Mouse (Mus musculus) CD4-positive, CD25-positive, alpha-beta regulatory T cell, adult 4 months (primary cell): ENCODE measurements around the gene Pfkfb3. TPM values are rescaled to one million over a fixed set of nuclear protein-coding genes. Genes with fewer than 3 reads are reported as not detected.

Experiments used
- ATAC-seq: one replicate; pipeline ENCODE4 v1.8.0; 2017
- polyA plus RNA-seq, 2 experiments: library from polyadenylated mRNA; unstranded; fragments of 100-300 nt; shearing (Covaris generic); gene quantifications; one replicate each; pipeline ENCODE4 v1.2.1; 2017

Pfkfb3 gene
- polyA plus RNA-seq, 2 experiments from 2014 or later, result 17.6 to 22.7 TPM

DNA sequence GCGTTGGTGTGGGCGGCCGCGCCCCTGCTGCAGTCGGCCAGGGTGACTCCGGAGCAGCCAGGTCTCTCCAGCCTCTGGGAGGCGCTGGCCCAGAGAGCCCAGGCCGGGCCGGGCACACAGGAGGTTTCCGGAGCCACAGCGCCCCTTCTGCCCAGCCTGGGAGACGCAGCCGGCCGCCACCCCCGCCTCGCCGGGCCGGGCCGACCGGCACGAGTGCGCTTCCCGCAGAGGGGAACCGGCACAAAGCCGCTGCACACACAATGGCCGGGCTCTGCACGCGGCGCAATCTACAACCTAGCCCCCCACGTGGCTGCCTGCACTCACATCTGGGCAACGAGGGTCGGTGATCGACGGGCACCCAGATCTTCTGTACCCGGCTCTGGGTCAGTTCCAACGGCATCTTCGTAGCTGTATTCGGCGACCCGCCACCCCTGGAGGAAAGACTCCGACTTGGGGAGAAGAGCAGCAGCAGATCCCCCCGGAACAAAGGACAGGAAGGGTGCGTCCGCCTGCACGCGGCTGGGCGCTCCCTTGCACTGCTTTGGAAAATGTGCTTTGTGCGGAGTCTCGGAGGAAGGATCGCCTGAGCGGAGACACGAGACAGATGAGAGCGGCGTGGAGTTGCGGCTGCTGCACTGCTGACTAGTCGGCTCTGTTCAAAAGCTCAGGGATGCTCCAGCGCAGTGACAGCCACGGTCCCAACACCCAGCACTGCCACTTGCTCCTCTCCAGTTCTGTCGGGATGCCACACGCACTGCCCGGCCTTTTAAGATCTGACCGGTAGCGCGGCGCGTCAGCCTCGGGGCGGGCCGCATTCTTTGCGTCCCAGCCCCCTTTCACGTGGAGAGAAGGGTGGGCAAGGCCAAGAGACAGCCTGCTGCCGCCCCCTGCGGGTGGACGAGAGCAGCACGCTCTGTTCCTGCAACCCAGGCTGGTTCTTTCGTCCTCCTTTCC, 52.3 kb downstream of the Pfkfb3 start:
- peak; percentile 75 for ATAC-seq

- ATAC-seq, result no peak
Measured at GRCm38 (mm10) chr2:11500666-11501065, 53.2 kb downstream of the Pfkfb3 start.

DNA sequence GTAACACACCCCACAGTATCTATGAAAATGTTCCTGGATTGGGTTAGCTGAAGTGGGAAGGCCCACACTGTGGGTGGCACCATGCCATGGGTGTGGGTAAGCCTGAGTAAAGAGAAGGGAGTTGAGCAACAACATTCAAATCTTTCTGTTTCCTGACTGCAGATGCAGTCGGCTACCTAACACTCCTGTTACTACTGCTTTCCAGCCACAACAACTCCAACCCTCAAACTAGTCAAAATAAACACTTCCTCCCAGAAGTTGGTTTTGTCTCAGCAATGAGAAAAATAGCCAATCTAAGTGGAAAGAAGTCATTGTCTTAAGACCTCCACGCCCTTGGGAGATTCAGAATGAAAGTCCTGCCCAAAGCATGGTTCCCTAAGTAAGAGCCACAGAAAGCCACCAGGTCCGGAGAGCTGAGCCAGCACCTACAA, 57.3 kb downstream of the Pfkfb3 start:
- no peak for ATAC-seq

DNA sequence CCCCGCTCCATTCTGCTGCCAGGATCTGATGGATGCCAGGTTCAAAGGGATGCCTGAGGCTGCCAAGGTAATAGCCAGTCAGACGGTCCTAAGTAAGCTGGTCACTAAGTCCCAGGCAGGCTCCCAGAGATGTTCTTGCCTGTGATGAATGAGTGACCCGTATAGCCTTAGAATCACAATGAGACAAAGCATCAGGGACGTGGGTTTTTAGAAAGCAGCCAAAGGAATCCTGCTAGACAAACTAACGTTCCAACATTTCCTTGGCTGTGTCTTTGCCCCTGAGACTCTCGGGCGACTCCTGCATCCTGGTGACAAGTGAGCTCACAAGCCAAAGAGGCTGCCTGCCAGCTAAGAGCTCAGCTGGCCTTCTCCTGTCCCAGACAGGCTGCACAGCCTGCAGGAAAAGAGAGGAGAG, 59.0 kb downstream of the Pfkfb3 start:
- no peak for ATAC-seq

DNA sequence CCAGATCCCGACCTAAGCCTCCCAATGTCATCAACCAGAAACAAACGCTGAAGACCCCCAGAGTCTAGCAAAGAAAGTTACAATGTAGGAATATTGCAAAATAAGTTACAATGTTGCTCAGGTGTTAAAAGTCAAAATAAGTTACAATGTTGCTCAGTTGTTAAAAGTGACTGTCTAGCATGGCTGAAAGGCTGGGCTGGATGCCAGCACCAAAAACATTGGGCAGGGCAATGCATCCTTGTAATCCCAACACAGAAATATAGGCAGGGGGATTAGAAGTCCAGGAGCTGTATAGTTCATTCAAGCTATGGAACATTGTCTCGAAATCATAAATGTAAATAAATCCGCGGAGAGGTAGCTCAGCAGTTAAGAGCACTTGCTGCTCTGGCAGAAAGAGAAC, 61.0 kb downstream of the Pfkfb3 start:
- no peak for ATAC-seq

DNA sequence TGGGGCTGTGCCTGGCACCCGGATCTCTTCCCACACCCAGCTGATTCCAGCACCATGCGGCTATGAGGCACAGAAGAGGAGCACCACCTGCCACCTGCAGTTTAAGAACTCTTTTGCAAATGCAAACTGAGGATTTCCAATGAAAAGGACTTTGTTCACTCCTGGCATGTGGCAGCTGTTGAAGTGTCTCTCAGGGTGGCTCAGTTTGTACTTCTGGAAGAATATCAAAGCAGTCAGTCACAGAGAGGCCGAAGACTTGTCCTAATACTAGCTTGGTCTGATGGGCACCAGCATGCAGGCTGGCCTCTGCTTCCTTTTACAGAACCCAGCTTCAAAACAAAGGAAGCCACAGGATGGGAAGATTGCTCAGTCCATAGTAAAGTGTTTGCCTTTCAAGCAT, 62.4 kb downstream of the Pfkfb3 start:
- ATAC-seq, result no peak

GRCm38 (mm10) chr2:11490554-11490953, 63.3 kb downstream of the Pfkfb3 start:
- ATAC-seq, result no peak

DNA sequence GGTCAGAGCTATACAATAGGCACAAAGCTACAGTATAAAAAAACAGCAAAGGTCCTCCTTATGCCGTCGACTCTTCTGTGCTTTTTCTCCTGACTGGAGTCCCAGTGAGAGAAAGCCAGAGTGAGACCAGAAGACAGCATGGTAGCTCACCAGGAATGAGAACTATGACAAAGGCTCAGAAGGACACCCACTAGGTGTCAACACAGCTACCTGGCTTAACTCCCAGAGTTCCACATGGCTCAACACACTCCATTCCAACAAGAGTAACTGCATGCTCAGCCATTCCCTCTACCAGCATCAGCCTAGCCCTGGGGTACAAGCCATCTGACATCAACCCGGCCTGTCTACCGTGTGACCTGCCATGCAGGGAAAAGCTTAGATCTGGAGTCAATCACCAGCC, 70.7 kb downstream of the Pfkfb3 start:
- no peak for ATAC-seq

DNA sequence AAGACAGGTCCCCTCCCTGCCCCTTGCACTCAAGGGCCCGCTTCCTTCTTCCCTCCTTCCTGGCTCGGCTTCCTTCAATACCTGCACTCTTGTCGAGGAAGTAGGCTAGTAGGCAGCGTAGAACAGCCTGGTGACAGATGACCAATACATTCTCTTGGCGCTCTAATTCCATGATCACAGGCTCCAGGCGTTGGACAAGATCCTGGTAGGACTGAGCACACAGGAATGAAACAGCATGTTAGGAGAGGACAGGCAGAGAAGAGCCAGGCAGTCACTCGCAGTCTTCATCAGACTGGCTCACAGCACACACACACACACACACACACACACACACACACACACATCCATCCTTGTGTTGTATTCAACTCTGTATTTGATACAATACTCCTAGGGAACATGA, 71.5 kb downstream of the Pfkfb3 start:
- no peak for ATAC-seq

DNA sequence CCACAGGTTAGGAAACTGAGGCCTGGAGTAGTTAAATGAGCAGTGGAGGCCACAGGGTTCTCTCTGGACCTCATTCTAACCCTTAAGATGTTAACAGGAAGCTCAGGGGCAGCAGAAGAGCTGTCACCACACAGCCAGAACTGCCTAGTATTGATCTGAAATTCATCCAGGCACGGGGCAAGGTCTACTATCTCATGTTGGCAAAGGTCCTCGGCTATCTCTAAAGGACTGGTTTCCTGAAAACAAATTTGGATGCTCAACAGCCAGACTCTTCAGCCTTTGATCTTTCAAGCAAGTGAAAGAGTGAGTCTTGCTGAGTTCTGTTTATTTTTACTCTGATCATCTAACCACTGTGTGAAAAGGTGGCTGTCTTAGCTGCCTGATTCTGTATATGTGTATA, 74.9 kb downstream of the Pfkfb3 start:
- ATAC-seq, result no peak

- ATAC-seq, result no peak
Measured at GRCm38 (mm10) chr2:11475316-11475715, 78.6 kb downstream of the Pfkfb3 start.

GRCm38 (mm10) chr2:11464661-11465099, 89.2 kb downstream of the Pfkfb3 start:
- ATAC-seq, result no peak

GRCm38 (mm10) chr2:11460976-11461375, 92.9 kb downstream of the Pfkfb3 start:
- ATAC-seq, result no peak

- ATAC-seq, result no peak
Measured at GRCm38 (mm10) chr2:11458494-11458893, 95.4 kb downstream of the Pfkfb3 start.

DNA sequence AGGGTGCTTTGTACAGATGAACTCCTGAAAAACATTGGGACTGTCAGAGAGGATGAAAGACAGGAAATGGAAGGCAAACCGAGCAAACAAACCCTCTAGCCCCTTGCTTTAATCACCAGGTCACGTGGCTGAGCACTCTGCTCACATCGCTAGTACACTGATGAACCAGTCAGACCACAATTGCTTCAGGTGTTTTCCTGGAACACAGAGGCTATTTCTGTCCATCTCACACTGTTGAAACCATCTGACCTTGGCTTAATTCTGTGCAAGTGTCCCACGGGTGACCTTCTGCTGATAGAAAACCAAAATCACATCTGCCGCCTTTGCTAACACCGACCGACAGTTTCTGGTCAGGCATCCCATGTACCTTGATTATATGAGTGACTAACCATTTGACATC, 96.0 kb downstream of the Pfkfb3 start:
- no peak for ATAC-seq

- ATAC-seq, result no peak
Measured at GRCm38 (mm10) chr2:11448711-11449110, 105.2 kb downstream of the Pfkfb3 start.

DNA sequence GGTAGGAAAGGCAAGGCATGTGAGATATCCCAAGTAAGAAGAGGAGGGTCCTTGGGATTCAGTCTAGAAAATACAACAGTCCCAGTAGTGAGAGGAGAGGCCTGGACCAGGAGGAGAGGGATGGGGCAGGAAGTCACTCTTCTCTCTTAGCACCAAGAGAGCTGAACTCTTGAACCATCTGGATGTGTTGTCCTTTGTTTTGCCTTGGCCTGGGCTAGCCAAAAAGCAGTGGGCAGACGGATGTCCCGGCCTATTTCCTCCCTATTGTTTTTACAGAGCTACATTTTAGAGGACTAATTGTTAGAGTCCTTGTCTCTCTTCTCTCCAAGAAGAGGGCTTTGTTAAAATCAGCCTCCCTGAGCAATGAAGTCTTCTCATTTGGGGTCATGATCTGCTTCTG, 106.0 kb downstream of the Pfkfb3 start:
- ATAC-seq, result no peak

DNA sequence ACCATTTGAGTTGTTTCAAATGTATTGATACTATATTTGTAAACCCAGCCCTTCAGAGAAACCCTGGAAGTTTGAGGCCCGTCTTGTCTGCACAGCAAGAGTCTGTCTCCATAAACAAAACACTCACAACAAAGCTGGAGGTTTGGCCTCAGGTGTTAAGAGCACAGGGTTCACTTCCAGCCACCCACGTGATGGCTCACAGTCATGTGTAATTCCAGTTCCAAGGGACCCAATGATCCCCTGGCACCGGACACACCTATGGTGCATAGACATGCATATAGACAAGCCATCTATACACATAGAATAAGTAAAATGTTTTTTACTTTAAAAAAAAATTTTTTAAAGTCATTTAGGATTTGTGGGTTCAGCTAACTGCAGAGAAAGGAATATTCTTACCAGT, 108.2 kb downstream of the Pfkfb3 start:
- no peak for ATAC-seq

- ATAC-seq, result peak; percentile 57
Measured at GRCm38 (mm10) chr2:11441864-11442263, 112.0 kb downstream of the Pfkfb3 start.

GRCm38 (mm10) chr2:11438231-11438954, 115.5 kb downstream of the Pfkfb3 start:
- no peak for ATAC-seq

DNA sequence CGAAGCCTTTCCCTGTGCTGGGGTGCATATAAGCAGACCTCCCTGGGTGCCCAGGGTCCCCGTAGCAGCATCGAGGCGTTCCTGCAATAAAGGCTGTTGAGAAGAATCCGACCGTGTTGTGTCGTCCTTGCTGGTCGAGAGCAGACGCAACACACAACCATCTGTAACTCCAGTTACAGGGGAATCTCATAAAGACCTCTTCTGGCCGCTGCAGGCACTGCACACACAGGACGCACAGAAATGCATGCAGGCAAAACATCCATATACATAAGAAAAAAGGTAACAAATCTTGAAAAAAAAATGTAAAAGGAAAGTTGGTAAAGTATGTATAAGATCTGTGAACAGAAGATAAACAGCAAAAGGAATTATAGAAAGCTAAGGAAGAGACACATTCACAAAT, 117.5 kb downstream of the Pfkfb3 start:
- no peak for ATAC-seq

- no peak for ATAC-seq
Measured at GRCm38 (mm10) chr2:11433353-11433752, 120.5 kb downstream of the Pfkfb3 start.

- peak; percentile 87 for ATAC-seq
Measured at GRCm38 (mm10) chr2:11429538-11429937, 124.3 kb downstream of the Pfkfb3 start.

GRCm38 (mm10) chr2:11428621-11429020, 125.3 kb downstream of the Pfkfb3 start:
- no peak for ATAC-seq
